Mouse (Mus musculus): ENCODE data around the gene Fbxo4. TPM values are rescaled to one million over a fixed set of nuclear protein-coding genes. Genes with fewer than 3 reads are reported as not detected.

Gene Fbxo4
- polyA plus RNA-seq, 1 experiment from 2014 or later = 23.0 TPM

GRCm38 (mm10) chr15:3984876-3985275 lies 5.5 kb upstream of the Fbxo4 start:
- no peak for TF ChIP-seq EP300 (IDR thresholded peaks at IDR 0.05)
- no peak for TF ChIP-seq CTCF (IDR thresholded peaks at IDR 0.05)
- H3K9me3 ChIP-seq (ENCODE audit: low read length) = no peaks in the 10 kb centered on the region
- DNase-seq (ENCODE audit: low spot score) = no peak
- 83% methylated on average over 2 of the region's 2 CpGs for WGBS
- no peaks in the 10 kb centered on the region for H3K27me3 ChIP-seq (replicated peaks; ENCODE audit: insufficient read depth, low read length)
- H3K4me3 ChIP-seq (ENCODE audit: low read depth, low read length) = no peak overlapping the region
- no peak overlapping the region for H3K4me2 ChIP-seq (replicated peaks; ENCODE audit: low read depth, low read length)
- no peak overlapping the region for H3K27ac ChIP-seq (ENCODE audit: low read length)
- H3K9ac ChIP-seq (replicated peaks; ENCODE audit: low read depth) = no peak overlapping the region
- no peak for ATAC-seq
- H3K4me1 ChIP-seq (ENCODE audit: insufficient read depth, low read depth, low read length) = no peaks in the 10 kb centered on the region
- H3K36me3 ChIP-seq (ENCODE audit: insufficient read depth, low read length) = peaks cover 12% of the 10 kb centered on the region; the same call in 1 of the 2 replicates

- DNase-seq (ENCODE audit: low spot score) (no peak), ATAC-seq (no peak)
- no peaks in the 10 kb centered on the region for H3K9me3 ChIP-seq (ENCODE audit: low read length)
- no peaks in the 10 kb centered on the region for H3K4me1 ChIP-seq (ENCODE audit: insufficient read depth, low read depth, low read length)
- no peak overlapping the region for H3K4me2 ChIP-seq (replicated peaks; ENCODE audit: low read depth, low read length)
- H3K36me3 ChIP-seq (ENCODE audit: insufficient read depth, low read length) = peaks cover 12% of the 10 kb centered on the region; the same call in 1 of the 2 replicates
- no peak for TF ChIP-seq CTCF (IDR thresholded peaks at IDR 0.05)
- TF ChIP-seq EP300 (IDR thresholded peaks at IDR 0.05) = no peak
- no peak overlapping the region for H3K27ac ChIP-seq (ENCODE audit: low read length)
- WGBS = 86% methylated on average over 5 of the region's 5 CpGs
- H3K27me3 ChIP-seq (replicated peaks; ENCODE audit: insufficient read depth, low read length) = no peaks in the 10 kb centered on the region
- no peak overlapping the region for H3K9ac ChIP-seq (replicated peaks; ENCODE audit: low read depth)
- H3K4me3 ChIP-seq (ENCODE audit: low read depth, low read length) = no peak overlapping the region
Observed at GRCm38 (mm10) chr15:3982732-3983131, 3.4 kb upstream of the Fbxo4 start.

GRCm38 (mm10) chr15:3979871-3980270 lies 498 bp upstream of the Fbxo4 start:
- Histone ChIP-seq H3K4me1 (ENCODE audit: insufficient read depth, low read depth, low read length) (no peaks in the 10 kb centered on the region), H3K9me3 (ENCODE audit: low read length) (no peaks in the 10 kb centered on the region), H3K4me3 (ENCODE audit: low read depth, low read length) (no peak overlapping the region; the same call in 1 of the 2 replicates), H3K4me2 (replicated peaks; ENCODE audit: low read depth, low read length) (peak overlapping the region; percentile 72), H3K9ac (replicated peaks; ENCODE audit: low read depth) (peak overlapping the region; percentile 83; the same call in 1 of the 2 replicates), H3K27ac (ENCODE audit: low read length) (peak overlapping the region; percentile 98), H3K27me3 (replicated peaks; ENCODE audit: insufficient read depth, low read length) (no peaks in the 10 kb centered on the region), H3K36me3 (ENCODE audit: insufficient read depth, low read length) (0 out of 2 replicates have a peak, but pooled peaks cover 3% of the 10 kb centered on the region)
- TF ChIP-seq CTCF (IDR thresholded peaks at IDR 0.05) (no peak), EP300 (IDR thresholded peaks at IDR 0.05) (no peak; the same call in 1 of the 2 replicates)
- ATAC-seq = peak; percentile 46
- peak; percentile 54 for DNase-seq (ENCODE audit: low spot score)
- WGBS = 55% methylated on average over 3 of the region's 3 CpGs

DNA sequence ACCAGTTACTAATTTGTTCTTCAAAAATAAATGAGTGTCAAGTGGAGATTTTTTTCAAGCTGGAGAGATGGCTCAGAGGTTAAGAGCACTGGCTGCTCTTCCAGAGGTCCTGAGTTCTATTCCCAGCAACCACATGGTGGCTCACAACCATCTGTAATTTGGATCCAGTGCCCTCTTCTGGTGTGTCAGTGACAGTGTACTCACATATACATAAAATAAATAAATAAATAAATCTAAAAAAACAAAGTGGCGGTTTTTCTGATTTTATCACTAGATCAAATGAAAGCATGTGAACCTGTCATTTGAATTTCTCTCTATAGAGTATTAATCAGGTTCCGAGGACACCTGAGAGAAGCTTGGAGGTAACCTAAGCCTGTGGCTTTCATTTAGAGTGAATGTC lies 1.1 kb downstream of the Fbxo4 start:
- DNase-seq (ENCODE audit: low spot score) = no peak
- 93% methylated on average over 2 of the region's 2 CpGs for WGBS
- no peaks in the 10 kb centered on the region for H3K27me3 ChIP-seq (replicated peaks; ENCODE audit: insufficient read depth, low read length)
- no peaks in the 10 kb centered on the region for H3K36me3 ChIP-seq (ENCODE audit: insufficient read depth, low read length)
- no peak overlapping the region for H3K27ac ChIP-seq (ENCODE audit: low read length)
- no peaks in the 10 kb centered on the region for H3K4me1 ChIP-seq (ENCODE audit: insufficient read depth, low read depth, low read length)
- H3K4me2 ChIP-seq (replicated peaks; ENCODE audit: low read depth, low read length) = no peak overlapping the region; the same call in 1 of the 2 replicates
- no peak overlapping the region for H3K9ac ChIP-seq (replicated peaks; ENCODE audit: low read depth)
- H3K9me3 ChIP-seq (ENCODE audit: low read length) = no peaks in the 10 kb centered on the region
- H3K4me3 ChIP-seq (ENCODE audit: low read depth, low read length) = no peak overlapping the region
- TF ChIP-seq CTCF (IDR thresholded peaks at IDR 0.05) = peak; percentile 39
- TF ChIP-seq EP300 (IDR thresholded peaks at IDR 0.05) = no peak
- no peak for ATAC-seq

GRCm38 (mm10) chr15:3973300-3973699 lies 6.1 kb downstream of the Fbxo4 start:
- H3K27me3 ChIP-seq (replicated peaks; ENCODE audit: insufficient read depth, low read length) = no peaks in the 10 kb centered on the region
- peaks cover 12% of the 10 kb centered on the region; the same call in 1 of the 2 replicates for H3K36me3 ChIP-seq (ENCODE audit: insufficient read depth, low read length)
- H3K4me3 ChIP-seq (ENCODE audit: low read depth, low read length) = no peak overlapping the region
- no peak for ATAC-seq
- no peak overlapping the region for H3K9ac ChIP-seq (replicated peaks; ENCODE audit: low read depth)
- H3K4me2 ChIP-seq (replicated peaks; ENCODE audit: low read depth, low read length) = no peak overlapping the region
- WGBS = 63% methylated on average over 3 of the region's 3 CpGs
- H3K27ac ChIP-seq (ENCODE audit: low read length) = no peak overlapping the region
- TF ChIP-seq EP300 (IDR thresholded peaks at IDR 0.05) (no peak), CTCF (IDR thresholded peaks at IDR 0.05) (no peak)
- no peak for DNase-seq (ENCODE audit: low spot score)
- H3K9me3 ChIP-seq (ENCODE audit: low read length) = no peaks in the 10 kb centered on the region
- H3K4me1 ChIP-seq (ENCODE audit: insufficient read depth, low read depth, low read length) = no peaks in the 10 kb centered on the region

DNA sequence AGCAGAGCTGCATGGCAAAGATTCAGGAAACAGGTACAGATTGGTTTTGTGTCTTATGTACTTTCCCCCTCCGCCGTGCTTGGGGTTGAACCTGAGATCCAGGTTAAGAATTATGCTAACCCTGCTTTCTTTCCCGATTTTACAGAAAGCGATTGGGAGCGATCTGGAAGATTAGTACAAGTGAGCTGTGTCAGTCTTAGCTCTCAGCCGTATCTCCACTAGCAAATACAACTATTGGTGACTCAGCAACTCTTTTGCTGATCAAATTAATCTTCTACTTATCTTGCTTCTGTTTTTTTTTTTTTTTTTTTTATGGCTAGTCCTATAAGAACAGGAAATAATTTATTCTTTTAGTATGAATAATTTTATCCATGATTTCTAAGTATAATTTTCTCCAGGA lies 9.2 kb downstream of the Fbxo4 start:
- Histone ChIP-seq H3K9me3 (ENCODE audit: low read length) (no peaks in the 10 kb centered on the region), H3K4me1 (ENCODE audit: insufficient read depth, low read depth, low read length) (no peaks in the 10 kb centered on the region), H3K9ac (replicated peaks; ENCODE audit: low read depth) (no peak overlapping the region), H3K36me3 (ENCODE audit: insufficient read depth, low read length) (peaks cover 15% of the 10 kb centered on the region; the same call in 1 of the 2 replicates), H3K27me3 (replicated peaks; ENCODE audit: insufficient read depth, low read length) (no peaks in the 10 kb centered on the region), H3K4me3 (ENCODE audit: low read depth, low read length) (no peak overlapping the region), H3K4me2 (replicated peaks; ENCODE audit: low read depth, low read length) (no peak overlapping the region), H3K27ac (ENCODE audit: low read length) (no peak overlapping the region)
- TF ChIP-seq EP300 (IDR thresholded peaks at IDR 0.05) (no peak), CTCF (IDR thresholded peaks at IDR 0.05) (no peak)
- 94% methylated on average over 6 of the region's 6 CpGs for WGBS
- ATAC-seq (no peak), DNase-seq (ENCODE audit: low spot score) (no peak)

DNA sequence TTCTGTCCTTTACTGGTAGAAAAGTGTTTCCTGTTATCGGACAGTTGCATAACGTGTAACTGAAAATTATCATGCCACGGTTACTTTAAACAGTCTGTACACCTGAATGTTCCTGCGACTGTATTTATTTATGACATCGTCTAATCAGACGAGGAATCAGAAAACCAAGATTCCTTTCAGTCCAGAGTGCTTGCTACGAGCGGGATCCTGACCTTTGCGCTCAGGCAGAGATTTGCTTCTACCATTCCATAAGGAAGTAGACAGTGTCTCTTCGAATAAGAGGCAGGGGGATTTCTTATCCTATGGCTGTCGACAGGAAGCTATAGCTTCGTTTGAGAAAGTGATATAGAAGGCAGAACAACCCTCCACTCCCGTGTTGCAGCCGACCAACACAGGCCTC lies 9.6 kb downstream of the Fbxo4 start:
- DNase-seq (ENCODE audit: low spot score) = no peak
- no peaks in the 10 kb centered on the region for H3K27me3 ChIP-seq (replicated peaks; ENCODE audit: insufficient read depth, low read length)
- no peak overlapping the region for H3K9ac ChIP-seq (replicated peaks; ENCODE audit: low read depth)
- H3K9me3 ChIP-seq (ENCODE audit: low read length) = no peaks in the 10 kb centered on the region
- no peak for ATAC-seq
- no peaks in the 10 kb centered on the region for H3K4me1 ChIP-seq (ENCODE audit: insufficient read depth, low read depth, low read length)
- 83% methylated on average over 14 of the region's 14 CpGs for WGBS
- H3K4me3 ChIP-seq (ENCODE audit: low read depth, low read length) = no peak overlapping the region
- peaks cover 15% of the 10 kb centered on the region; the same call in 1 of the 2 replicates for H3K36me3 ChIP-seq (ENCODE audit: insufficient read depth, low read length)
- H3K27ac ChIP-seq (ENCODE audit: low read length) = no peak overlapping the region
- no peak overlapping the region for H3K4me2 ChIP-seq (replicated peaks; ENCODE audit: low read depth, low read length)
- TF ChIP-seq EP300 (IDR thresholded peaks at IDR 0.05) = no peak
- no peak for TF ChIP-seq CTCF (IDR thresholded peaks at IDR 0.05)
